Mouse (Mus musculus) heart, embryonic 11.5 days (tissue): ENCODE results near the gene Zmym3. TPM values are rescaled to one million over a fixed set of nuclear protein-coding genes. Genes with fewer than 3 reads are reported as not detected.

Experiments
- ATAC-seq: fragments of 200-750 bp; cut with Nextera tagmentation; replicated peaks from 2 replicates; pipeline ENCODE4 v1.8.0; 2017; ENCODE audit warnings: moderate library complexity; ENCODE audit not compliant: insufficient number of reproducible peaks, low FRiP score, low TSS enrichment
- H3K27ac ChIP-seq: fragments of 300-500 bp; sonication (generic); 2 replicates; pipeline ENCODE4 v1.5.1; 2014; ENCODE audit warnings: mild to moderate bottlenecking, low read depth, low read length
- H3K27me3 ChIP-seq: fragments of 300-500 bp; sonication (generic); 2 replicates; pipeline ENCODE4 v1.6.1; 2014; ENCODE audit warnings: mild to moderate bottlenecking, low read length, mixed read lengths; ENCODE audit not compliant: control insufficient read depth, insufficient read depth
- H3K36me3 ChIP-seq: fragments of 300-500 bp; sonication (generic); 2 replicates; pipeline ENCODE4 v1.6.1; 2014; ENCODE audit warnings: mild to moderate bottlenecking, low read length, moderate library complexity, mixed read lengths; ENCODE audit not compliant: control insufficient read depth, insufficient read depth
- H3K4me1 ChIP-seq: fragments of 300-500 bp; sonication (generic); 2 replicates; pipeline ENCODE4 v1.6.1; 2014; ENCODE audit warnings: low read length; ENCODE audit not compliant: control insufficient read depth, insufficient read depth
- H3K4me2 ChIP-seq: fragments of 300-500 bp; sonication (generic); 2 replicates; pipeline ENCODE4 v1.6.1; 2014; ENCODE audit warnings: mild to moderate bottlenecking, moderate library complexity
- H3K4me3 ChIP-seq: fragments of 300-500 bp; sonication (generic); 2 replicates; pipeline ENCODE4 v1.5.1; 2014; ENCODE audit warnings: low read depth, low read length
- H3K9ac ChIP-seq: fragments of 300-500 bp; sonication (generic); 2 replicates; pipeline ENCODE4 v1.6.1; 2014; ENCODE audit warnings: mild to moderate bottlenecking, low read depth, low read length, moderate library complexity
- H3K9me3 ChIP-seq: fragments of 300-500 bp; sonication (generic); replicated peaks from 2 replicates; pipeline ENCODE4 v1.6.1; 2016; ENCODE audit warnings: low read length; ENCODE audit not compliant: control insufficient read depth
- WGBS: fragments of 180-500 bp; shearing (Covaris S2); extraction: QIAGEN DNeasy Blood & Tissue Kit; methylation state at CpG from one replicate; pipeline ENCODE4 v1.1.7; 2014; ENCODE audit not compliant: insufficient replicate concordance; 5-methylcytosine and 5-hydroxymethylcytosine counted together
- polyA plus RNA-seq: library from polyadenylated mRNA; unstranded; fragments of >200 nt; fragmentation: Nextera tagmentation; extraction: Ambion mirVana; gene quantifications from 2 replicates; pipeline ENCODE4 v1.2.1, GENCODE M21; 2014

The Zmym3 gene
- polyA plus RNA-seq, 1 experiment from 2014 or later = 22.4 TPM

- no peaks in the 10 kb centered on the region for H3K9me3 ChIP-seq
- H3K4me3 ChIP-seq = peak overlapping the region; percentile 30
- H3K36me3 ChIP-seq = no peaks in the 10 kb centered on the region
- no peak overlapping the region for H3K9ac ChIP-seq
- no peaks in the 10 kb centered on the region for H3K4me1 ChIP-seq
- H3K27ac ChIP-seq = no peak overlapping the region
- peak overlapping the region; percentile 54 for H3K4me2 ChIP-seq
- H3K27me3 ChIP-seq = peaks cover 57% of the 10 kb centered on the region
- WGBS = 19% methylated on average over 30 of the region's 32 CpGs
- ATAC-seq = no peak
Observed at GRCm38 (mm10) chrX:101384439-101385137, 36.1 kb downstream of the Zmym3 start.

GRCm38 (mm10) chrX:101383455-101383854, 37.2 kb downstream of the Zmym3 start:
- no peak for ATAC-seq
- no peaks in the 10 kb centered on the region for H3K4me1 ChIP-seq
- 31% methylated on average over 18 of the region's 18 CpGs for WGBS
- H3K4me3 ChIP-seq = no peak overlapping the region
- no peak overlapping the region for H3K9ac ChIP-seq
- peaks cover 57% of the 10 kb centered on the region for H3K27me3 ChIP-seq
- H3K36me3 ChIP-seq = no peaks in the 10 kb centered on the region
- H3K4me2 ChIP-seq = no peak overlapping the region
- H3K9me3 ChIP-seq = no peaks in the 10 kb centered on the region
- H3K27ac ChIP-seq = no peak overlapping the region

GRCm38 (mm10) chrX:101379744-101380143, 40.9 kb downstream of the Zmym3 start:
- Histone ChIP-seq H3K4me1 (no peaks in the 10 kb centered on the region), H3K27ac (no peak overlapping the region), H3K36me3 (no peaks in the 10 kb centered on the region), H3K27me3 (peaks cover 33% of the 10 kb centered on the region), H3K9ac (no peak overlapping the region), H3K4me2 (no peak overlapping the region), H3K9me3 (no peaks in the 10 kb centered on the region), H3K4me3 (no peak overlapping the region)
- ATAC-seq = no peak
- WGBS = 75% methylated on average over 1 of the region's 1 CpGs

DNA sequence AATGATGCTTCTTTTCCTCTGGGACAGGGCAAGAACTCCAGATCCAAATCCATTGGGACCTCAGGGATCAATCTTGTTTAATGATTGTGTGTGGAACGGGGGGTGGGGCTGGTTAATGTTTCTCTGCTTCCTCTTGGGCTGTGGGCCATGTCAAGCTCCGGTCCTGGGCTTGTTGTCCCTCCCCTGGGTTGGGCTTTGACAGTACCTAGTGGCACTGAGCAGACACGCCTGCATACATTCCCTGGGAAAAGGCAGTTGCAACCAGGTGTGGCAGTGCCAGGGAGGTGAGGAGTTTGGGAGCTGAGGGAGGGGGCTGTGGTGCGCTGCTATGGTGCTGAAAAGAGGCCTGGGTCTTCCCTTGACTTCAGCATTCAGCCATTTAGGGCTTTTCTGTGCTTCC, 43.6 kb downstream of the Zmym3 start:
- Histone ChIP-seq H3K4me3 (no peak overlapping the region), H3K27me3 (peaks cover 10% of the 10 kb centered on the region), H3K4me1 (no peaks in the 10 kb centered on the region), H3K9me3 (no peaks in the 10 kb centered on the region), H3K9ac (no peak overlapping the region), H3K36me3 (no peaks in the 10 kb centered on the region), H3K27ac (no peak overlapping the region), H3K4me2 (no peak overlapping the region)
- WGBS = 56% methylated on average over 4 of the region's 4 CpGs
- ATAC-seq = no peak

DNA sequence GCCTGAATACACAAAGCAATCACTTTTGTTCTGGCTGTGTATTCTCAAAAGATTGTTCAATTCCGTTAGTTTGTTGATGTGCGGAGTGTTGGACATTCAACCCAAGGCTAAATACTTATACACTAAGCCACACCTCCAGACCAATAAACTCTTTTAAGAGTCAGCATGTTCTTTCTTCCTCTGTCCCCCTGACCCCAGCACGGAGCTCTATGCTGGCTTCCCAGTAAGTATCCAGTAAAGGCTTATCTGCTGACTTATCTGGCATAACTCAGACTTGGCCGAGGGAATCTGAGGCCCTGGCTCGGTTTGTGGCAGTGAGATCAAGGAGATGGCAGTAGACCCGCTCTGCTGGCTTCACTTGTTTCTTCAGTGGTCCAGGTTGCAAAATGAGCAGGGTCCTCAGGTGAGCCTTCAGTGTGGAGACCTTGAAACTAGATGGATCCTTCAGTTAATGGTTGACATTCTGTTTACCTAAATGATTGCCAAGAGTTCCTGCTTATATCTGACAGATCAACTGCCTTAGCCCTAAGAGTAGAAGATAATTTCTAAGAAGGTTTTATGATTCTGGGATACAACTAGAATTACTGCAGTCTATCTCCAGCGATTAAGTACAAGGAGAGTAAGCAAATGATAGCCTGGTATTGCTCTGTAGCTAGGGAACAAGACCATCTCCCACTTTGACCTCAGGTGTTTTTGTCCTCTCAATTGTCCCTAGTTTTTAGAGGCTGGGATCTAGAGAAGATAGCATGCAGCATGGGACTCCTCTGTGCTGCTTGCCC, 44.3 kb downstream of the Zmym3 start, which contains the start of gene Gjb1:
Gjb1 (plus strand) TSS at position 189 of the 779 bp plus-strand sequence.
- H3K27me3 ChIP-seq = peaks cover 6% of the 10 kb centered on the region
- no peak for ATAC-seq
- no peak within 1 kb of the TSS for H3K27ac ChIP-seq
- H3K36me3 ChIP-seq = no peaks in the 10 kb centered on the region
- H3K4me1 ChIP-seq = no peaks in the 10 kb centered on the region
- no peak within 1 kb of the TSS for H3K9ac ChIP-seq
- WGBS = 69% methylated on average over 7 of the region's 7 CpGs
- no peak within 1 kb of the TSS for H3K4me2 ChIP-seq
- no peaks in the 10 kb centered on the region for H3K9me3 ChIP-seq
- H3K4me3 ChIP-seq = no peak within 1 kb of the TSS

- no peak overlapping the region for H3K4me2 ChIP-seq
- no peak overlapping the region for H3K4me3 ChIP-seq
- 69% methylated on average over 5 of the region's 5 CpGs for WGBS
- no peaks in the 10 kb centered on the region for H3K9me3 ChIP-seq
- no peaks in the 10 kb centered on the region for H3K36me3 ChIP-seq
- no peak overlapping the region for H3K9ac ChIP-seq
- H3K27me3 ChIP-seq = peaks cover 2% of the 10 kb centered on the region; the same call in 1 of the 2 replicates
- H3K4me1 ChIP-seq = no peaks in the 10 kb centered on the region
- no peak for ATAC-seq
- no peak overlapping the region for H3K27ac ChIP-seq
Observed at GRCm38 (mm10) chrX:101372946-101373345, 47.7 kb downstream of the Zmym3 start.

- WGBS = 76% methylated on average over 3 of the region's 3 CpGs
- ATAC-seq = no peak
- H3K4me2 ChIP-seq = no peak overlapping the region
- no peaks in the 10 kb centered on the region for H3K36me3 ChIP-seq
- H3K4me1 ChIP-seq = no peaks in the 10 kb centered on the region
- no peak overlapping the region for H3K27ac ChIP-seq
- no peak overlapping the region for H3K4me3 ChIP-seq
- no peaks in the 10 kb centered on the region for H3K9me3 ChIP-seq
- H3K27me3 ChIP-seq = peaks cover 2% of the 10 kb centered on the region; the same call in 1 of the 2 replicates
- no peak overlapping the region for H3K9ac ChIP-seq
Observed at GRCm38 (mm10) chrX:101370573-101370972, 50.1 kb downstream of the Zmym3 start.

DNA sequence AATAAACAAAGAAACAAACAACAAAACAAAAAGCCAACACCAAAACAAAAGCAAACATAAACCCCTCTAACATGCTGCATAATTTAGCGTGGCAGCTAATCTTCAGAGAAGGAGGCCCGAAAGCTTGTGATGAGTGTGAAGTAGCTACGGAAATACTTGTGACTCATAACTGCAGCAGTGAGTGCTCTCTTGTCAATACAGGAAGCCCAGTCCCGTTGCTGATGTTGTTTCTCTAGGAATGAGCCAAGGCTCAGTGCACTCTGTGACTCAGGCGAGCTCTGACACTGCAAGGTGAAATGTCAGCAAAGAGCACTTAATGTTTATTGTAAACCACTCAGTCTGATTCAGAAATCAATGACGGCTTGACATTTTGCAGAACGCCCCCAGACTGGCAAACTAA, 51.6 kb downstream of the Zmym3 start:
- Histone ChIP-seq H3K4me1 (no peaks in the 10 kb centered on the region), H3K27ac (no peak overlapping the region), H3K9me3 (no peaks in the 10 kb centered on the region), H3K36me3 (no peaks in the 10 kb centered on the region), H3K9ac (no peak overlapping the region), H3K27me3 (peaks cover 2% of the 10 kb centered on the region; the same call in 1 of the 2 replicates), H3K4me3 (no peak overlapping the region), H3K4me2 (no peak overlapping the region)
- 51% methylated on average over 7 of the region's 7 CpGs for WGBS
- no peak for ATAC-seq
